ENCODE assay signal across 8 mouse cellular contexts in genomic region chr1:165320141-165320934, GRCm38 (mm10). TPM values are rescaled to one million over a fixed set of nuclear protein-coding genes. Genes with fewer than 3 reads are reported as not detected.
DNase-seq lines count a peak whose midpoint lies in the region; ATAC-seq and TF ChIP-seq lines count a peak whose summit lies in the region.

No protein-coding gene starts in this region.

- 0 out of 2 replicates have a peak overlapping the region, but pooled peaks have one; percentile 8 for H3K4me3 ChIP-seq in ES-Bruce4 (ENCODE audit: low read depth, low read length)
- no peak overlapping the region for H3K4me3 ChIP-seq in forebrain, embryonic 15.5 days

- TF ChIP-seq POLR2A in ES-Bruce4 (IDR thresholded peaks at IDR 0.05; ENCODE audit: insufficient read depth, low read length): no peak

- H3K4me1 ChIP-seq in ES-Bruce4 (ENCODE audit: control insufficient read depth, insufficient read depth, low read length): peaks cover 1% of the 10 kb centered on the region
- H3K4me1 ChIP-seq in forebrain, embryonic 15.5 days: no peaks in the 10 kb centered on the region

- DNase-seq in c-Kit-positive CD71-positive TER-119-positive erythroid progenitor cells, embryonic 14.5 days (ENCODE audit: low spot score): peak; percentile 53
- peak; percentile 85 to 90 for DNase-seq in heart, postnatal 14 days
- DNase-seq in large intestine, adult 2 months (ENCODE audit: low read depth, low spot score): peak; percentile 31
- peak; percentile 67 to 74 for DNase-seq in lung, adult 18-20 months
- DNase-seq in ovary, postnatal 14 days (ENCODE audit: low spot score): peak; percentile 78
- peak; percentile 65 for DNase-seq in thymus, postnatal 0 days (ENCODE audit: low spot score)

- intact Hi-C loops in heart, postnatal 14 days (cut with DNase I): loop anchor here (1.0 to 5.0 kb wide), 2 partner anchors 68 to 83 kb away; partner anchors contain the start of gene Tiprl

- H3K9ac ChIP-seq in ES-Bruce4 (ENCODE audit: low read depth, poor library complexity, severe bottlenecking): no peak overlapping the region
- H3K9ac ChIP-seq in forebrain, embryonic 15.5 days (replicated peaks): no peak overlapping the region

- WGBS in forebrain, embryonic 15.5 days: 43% methylated on average over 10 of the region's 10 CpGs
- 40% methylated on average over 10 of the region's 10 CpGs for WGBS in large intestine, adult 2 months

- no peaks in the 10 kb centered on the region for H3K27me3 ChIP-seq in ES-Bruce4 (ENCODE audit: control insufficient read depth, insufficient read depth, low read length, poor library complexity, severe bottlenecking)
- no peaks in the 10 kb centered on the region for H3K27me3 ChIP-seq in forebrain, embryonic 15.5 days

- H3K27ac ChIP-seq in ES-Bruce4 (ENCODE audit: insufficient read depth, low read length): no peak overlapping the region
- no peak overlapping the region for H3K27ac ChIP-seq in forebrain, embryonic 15.5 days (replicated peaks)

- no peak overlapping the region for H3K4me2 ChIP-seq in forebrain, embryonic 15.5 days (replicated peaks)

- no peak for TF ChIP-seq EP300 in ES-Bruce4 (IDR thresholded peaks at IDR 0.05; ENCODE audit: insufficient read depth, low read depth, low read length)

- H3K9me3 ChIP-seq in ES-Bruce4 (replicated peaks; ENCODE audit: control insufficient read depth, insufficient read depth, low read length, poor library complexity, severe bottlenecking): no peaks in the 10 kb centered on the region
- no peaks in the 10 kb centered on the region for H3K9me3 ChIP-seq in forebrain, embryonic 15.5 days

- no peaks in the 10 kb centered on the region for H3K36me3 ChIP-seq in ES-Bruce4 (ENCODE audit: control insufficient read depth, insufficient read depth, low read length, poor library complexity, severe bottlenecking)
- H3K36me3 ChIP-seq in forebrain, embryonic 15.5 days: peaks cover 54% of the 10 kb centered on the region

- TF ChIP-seq CTCF in ES-Bruce4 (IDR thresholded peaks at IDR 0.05; ENCODE audit: low read depth, low read length): peak; percentile 98

- ATAC-seq in forebrain, embryonic 15.5 days (replicated peaks): peak; percentile 74

RNA-seq across cellular contexts. Expression of gene Gpr161, which starts 24.7 kb away (rescaled TPM):
- polyA plus RNA-seq in ES-Bruce4 (2011; ENCODE audit: insufficient read depth, insufficient read length, low read depth, missing spikeins): 2.8 and 3.3 TPM in 2 replicates
- polyA plus RNA-seq in forebrain, embryonic 15.5 days (2015; fragmentation: Nextera tagmentation; extraction: Ambion mirVana): 4.2 and 4.3 TPM in 2 replicates
- 1 to 10 TPM; 3.6 to 3.8 TPM for total RNA-seq in heart, postnatal 14 days (2021)
- polyA plus RNA-seq in large intestine, adult 2 months (2012; rRNA removed): 1.2 and 2.6 TPM in 2 replicates
- 0.21 and 0.29 TPM in 2 replicates for polyA plus RNA-seq in thymus, postnatal 0 days (2015; fragmentation: Nextera tagmentation; extraction: Ambion mirVana)

Comparison
In these comparisons a context has a peak if more than half of its experiments do, and no peak if none do; other contexts are left out.
1. DNase-seq: peak in every context shown above with its lines; median percentile 88 in heart, postnatal 14 days; 78 in ovary, postnatal 14 days; 70 in lung, adult 18-20 months; 65 in thymus, postnatal 0 days; 53 in c-Kit-positive CD71-positive TER-119-positive erythroid progenitor cells, embryonic 14.5 days; 31 in large intestine, adult 2 months.